Mouse (Mus musculus): Measurements from ENCODE around the gene Lrfn2. TPM values are rescaled to one million over a fixed set of nuclear protein-coding genes. Genes with fewer than 3 reads are reported as not detected.

Gene Lrfn2
- polyA plus RNA-seq, 1 experiment from 2014 or later = 1.2 TPM

GRCm38 (mm10) chr17:49029556-49030268 is 97.5 kb downstream of the Lrfn2 start:
- peak overlapping the region; percentile 58 for H3K27ac ChIP-seq

DNA sequence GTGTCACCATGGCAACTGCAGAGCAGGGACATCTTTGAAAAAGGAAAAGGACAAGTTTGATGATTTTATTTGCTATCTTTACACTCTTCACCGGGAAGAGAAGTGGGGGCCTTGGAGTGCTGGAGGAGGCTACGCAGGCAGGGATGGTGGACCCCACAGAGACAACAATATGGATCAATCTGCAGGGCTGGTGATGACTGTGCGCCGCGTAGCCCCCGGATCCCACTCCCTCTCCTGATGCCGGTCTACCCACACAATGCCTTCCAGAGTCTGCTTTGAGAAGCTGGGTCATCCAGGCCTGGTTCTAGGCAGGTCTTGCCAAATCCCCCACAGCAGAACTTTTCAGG is 98.1 kb downstream of the Lrfn2 start:
- Histone ChIP-seq H3K27me3 (ENCODE audit: poor library complexity, severe bottlenecking) (no peaks in the 10 kb centered on the region), H3K27ac (peak overlapping the region; percentile 58; the same call in 1 of the 2 replicates), H3K4me1 (peaks cover 37% of the 10 kb centered on the region), H3K9me3 (no peaks in the 10 kb centered on the region), H3K36me3 (replicated peaks) (no peaks in the 10 kb centered on the region), H3K4me3 (no peak overlapping the region)
- no peak for DNase-seq (ENCODE audit: extremely low spot score, low spot score)
- 87% methylated on average over 7 of the region's 7 CpGs for WGBS

More at GRCm38 (mm10) chr17:49029556-49030268, 97.5 kb downstream of the Lrfn2 start:
- Histone ChIP-seq H3K4me3 (peak overlapping the region; percentile 16; the same call in 1 of the 2 replicates), H3K36me3 (replicated peaks) (no peaks in the 10 kb centered on the region), H3K9me3 (no peaks in the 10 kb centered on the region), H3K27me3 (ENCODE audit: poor library complexity, severe bottlenecking) (no peaks in the 10 kb centered on the region), H3K4me1 (peaks cover 34% of the 10 kb centered on the region)
- DNase-seq (ENCODE audit: extremely low spot score, low spot score) = peak; percentile 53
- 42% methylated on average over 11 of the region's 11 CpGs for WGBS

- H3K36me3 ChIP-seq (replicated peaks) = no peaks in the 10 kb centered on the region
- peaks cover 37% of the 10 kb centered on the region for H3K4me1 ChIP-seq
- H3K9me3 ChIP-seq = no peaks in the 10 kb centered on the region
- no peaks in the 10 kb centered on the region for H3K27me3 ChIP-seq (ENCODE audit: poor library complexity, severe bottlenecking)
- H3K27ac ChIP-seq = 0 out of 2 replicates have a peak overlapping the region, but pooled peaks have one; percentile 58
- 87% methylated on average over 5 of the region's 5 CpGs for WGBS
- no peak for DNase-seq (ENCODE audit: extremely low spot score, low spot score)
- no peak overlapping the region for H3K4me3 ChIP-seq
These were observed 98.7 kb downstream of the Lrfn2 start for GRCm38 (mm10) chr17:49030841-49031240.

- Histone ChIP-seq H3K36me3 (replicated peaks) (no peaks in the 10 kb centered on the region), H3K4me1 (peaks cover 37% of the 10 kb centered on the region), H3K9me3 (no peaks in the 10 kb centered on the region), H3K27ac (no peak overlapping the region), H3K4me3 (no peak overlapping the region), H3K27me3 (ENCODE audit: poor library complexity, severe bottlenecking) (no peaks in the 10 kb centered on the region)
- no peak for DNase-seq (ENCODE audit: extremely low spot score, low spot score)
- 93% methylated on average over 8 of the region's 8 CpGs for WGBS
These were observed 99.6 kb downstream of the Lrfn2 start for GRCm38 (mm10) chr17:49031790-49032189.

GRCm38 (mm10) chr17:49033276-49033675 is 101.1 kb downstream of the Lrfn2 start:
- Histone ChIP-seq H3K4me3 (no peak overlapping the region), H3K4me1 (peaks cover 37% of the 10 kb centered on the region), H3K27ac (no peak overlapping the region; the same call in 1 of the 2 replicates), H3K9me3 (no peaks in the 10 kb centered on the region), H3K27me3 (ENCODE audit: poor library complexity, severe bottlenecking) (no peaks in the 10 kb centered on the region), H3K36me3 (replicated peaks) (no peaks in the 10 kb centered on the region)
- DNase-seq (ENCODE audit: extremely low spot score, low spot score) = no peak

GRCm38 (mm10) chr17:49033686-49034250 is 101.6 kb downstream of the Lrfn2 start:
- H3K36me3 ChIP-seq (replicated peaks) = no peaks in the 10 kb centered on the region
- no peak overlapping the region; the same call in 1 of the 2 replicates for H3K27ac ChIP-seq
- no peaks in the 10 kb centered on the region for H3K9me3 ChIP-seq
- H3K4me1 ChIP-seq = peaks cover 37% of the 10 kb centered on the region
- no peaks in the 10 kb centered on the region for H3K27me3 ChIP-seq (ENCODE audit: poor library complexity, severe bottlenecking)
- 15% methylated on average over 5 of the region's 5 CpGs for WGBS
- no peak for DNase-seq (ENCODE audit: extremely low spot score, low spot score)
- no peak overlapping the region for H3K4me3 ChIP-seq

DNA sequence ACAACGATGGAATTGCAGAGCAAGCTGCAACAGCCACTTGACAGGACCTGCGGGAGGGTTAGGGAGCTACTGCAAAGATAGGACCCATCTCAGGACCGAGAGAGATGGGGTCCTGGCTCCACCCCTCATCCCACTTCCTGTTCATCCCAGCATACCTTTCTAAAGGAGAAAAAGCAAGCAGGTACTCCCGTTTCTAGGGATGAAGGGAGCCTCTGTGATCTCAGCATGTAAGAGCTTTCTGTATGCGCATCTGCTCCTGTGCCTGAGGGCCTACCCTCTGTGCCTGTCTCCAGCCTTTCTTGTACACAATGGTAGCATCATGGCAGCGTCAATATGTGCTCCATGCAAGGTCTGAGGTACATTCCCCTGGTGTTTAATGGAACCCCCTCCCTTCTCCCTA is 102.9 kb downstream of the Lrfn2 start:
- no peak for DNase-seq (ENCODE audit: extremely low spot score, low spot score)
- H3K4me3 ChIP-seq = no peak overlapping the region
- H3K36me3 ChIP-seq (replicated peaks) = no peaks in the 10 kb centered on the region
- WGBS = 56% methylated on average over 6 of the region's 6 CpGs
- no peaks in the 10 kb centered on the region for H3K9me3 ChIP-seq
- no peak overlapping the region for H3K27ac ChIP-seq
- H3K4me1 ChIP-seq = peaks cover 26% of the 10 kb centered on the region
- no peaks in the 10 kb centered on the region for H3K27me3 ChIP-seq (ENCODE audit: poor library complexity, severe bottlenecking)

- Histone ChIP-seq H3K9me3 (no peaks in the 10 kb centered on the region), H3K27me3 (ENCODE audit: poor library complexity, severe bottlenecking) (no peaks in the 10 kb centered on the region), H3K4me3 (no peak overlapping the region), H3K27ac (no peak overlapping the region), H3K36me3 (replicated peaks) (no peaks in the 10 kb centered on the region), H3K4me1 (peaks cover 19% of the 10 kb centered on the region)
- WGBS = 85% methylated on average over 8 of the region's 8 CpGs
- DNase-seq (ENCODE audit: extremely low spot score, low spot score) = no peak
These were observed 105.2 kb downstream of the Lrfn2 start for GRCm38 (mm10) chr17:49037163-49037950.

GRCm38 (mm10) chr17:49043806-49044640 is 111.8 kb downstream of the Lrfn2 start:
- peak overlapping the region; percentile 37; the same call in 1 of the 2 replicates for H3K27ac ChIP-seq
- no peaks in the 10 kb centered on the region for H3K9me3 ChIP-seq
- H3K4me3 ChIP-seq = peak overlapping the region; percentile 1; the same call in 1 of the 2 replicates
- peaks cover 5% of the 10 kb centered on the region; the same call in 1 of the 2 replicates for H3K27me3 ChIP-seq (ENCODE audit: poor library complexity, severe bottlenecking)
- 24% methylated on average over 11 of the region's 11 CpGs for WGBS
- H3K4me1 ChIP-seq = peaks cover 23% of the 10 kb centered on the region
- DNase-seq (ENCODE audit: extremely low spot score, low spot score) = peak; percentile 42
- no peaks in the 10 kb centered on the region for H3K36me3 ChIP-seq (replicated peaks)

GRCm38 (mm10) chr17:49047921-49048320 is 115.7 kb downstream of the Lrfn2 start:
- 82% methylated on average over 4 of the region's 4 CpGs for WGBS
- Histone ChIP-seq H3K9me3 (no peaks in the 10 kb centered on the region), H3K4me3 (no peak overlapping the region), H3K27ac (no peak overlapping the region), H3K27me3 (ENCODE audit: poor library complexity, severe bottlenecking) (peaks cover 5% of the 10 kb centered on the region; the same call in 1 of the 2 replicates), H3K36me3 (replicated peaks) (no peaks in the 10 kb centered on the region), H3K4me1 (peaks cover 19% of the 10 kb centered on the region)
- no peak for DNase-seq (ENCODE audit: extremely low spot score, low spot score)

DNA sequence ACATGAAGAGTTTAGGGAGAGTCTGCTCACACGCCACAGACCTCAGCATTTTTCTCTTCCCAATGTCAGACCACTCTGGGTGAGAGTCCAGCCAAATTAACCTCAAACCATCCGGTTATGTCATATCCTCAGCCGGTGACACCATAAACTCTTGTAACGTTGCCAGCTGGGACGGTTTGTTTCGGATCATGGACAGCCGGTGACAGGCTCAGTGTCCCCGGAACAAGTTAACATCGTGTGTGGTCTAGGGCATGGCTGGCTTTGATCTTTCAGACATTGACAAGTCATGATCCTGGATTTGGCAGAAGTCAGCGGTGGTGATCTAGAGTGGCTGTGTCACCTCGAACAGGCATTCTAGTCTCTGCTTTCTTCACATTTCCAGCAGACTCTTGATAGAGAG is 119.1 kb downstream of the Lrfn2 start:
- Histone ChIP-seq H3K4me3 (no peak overlapping the region), H3K27ac (no peak overlapping the region), H3K27me3 (ENCODE audit: poor library complexity, severe bottlenecking) (no peaks in the 10 kb centered on the region), H3K9me3 (no peaks in the 10 kb centered on the region), H3K36me3 (replicated peaks) (no peaks in the 10 kb centered on the region), H3K4me1 (no peaks in the 10 kb centered on the region)
- DNase-seq (ENCODE audit: extremely low spot score, low spot score) = no peak
- WGBS = 90% methylated on average over 11 of the region's 11 CpGs

DNA sequence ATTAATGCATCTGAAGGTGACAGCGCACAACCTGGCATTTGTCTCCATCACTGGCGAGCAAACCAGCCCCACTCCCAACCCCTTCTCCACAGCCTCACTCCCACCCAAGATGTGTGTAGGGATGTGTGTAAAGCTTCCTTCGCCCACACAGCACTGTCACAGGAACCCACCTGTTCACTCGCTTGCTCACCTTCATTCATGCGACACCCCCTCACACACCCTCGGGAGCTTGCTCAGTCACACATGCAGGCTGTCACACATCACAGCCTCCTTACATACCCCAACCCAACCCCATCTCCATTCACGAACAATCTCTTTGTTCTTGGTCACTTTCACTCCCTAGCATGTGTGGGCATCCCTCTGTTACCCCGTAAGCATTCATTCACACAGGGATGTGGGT is 129.0 kb downstream of the Lrfn2 start:
- peaks cover 8% of the 10 kb centered on the region; the same call in 1 of the 2 replicates for H3K4me1 ChIP-seq

More for the DNA sequence above, 129.0 kb downstream of the Lrfn2 start:
- Histone ChIP-seq H3K36me3 (replicated peaks) (no peaks in the 10 kb centered on the region), H3K9me3 (no peaks in the 10 kb centered on the region), H3K27ac (no peak overlapping the region), H3K4me3 (no peak overlapping the region), H3K27me3 (ENCODE audit: poor library complexity, severe bottlenecking) (no peaks in the 10 kb centered on the region)
- DNase-seq (ENCODE audit: extremely low spot score, low spot score) = no peak
- 94% methylated on average over 8 of the region's 8 CpGs for WGBS

Data from forebrain, embryonic 10.5 days (tissue).